Mouse (Mus musculus) kidney, adult 2 months (tissue): ENCODE measurements around the gene Gm17662. TPM values are rescaled to one million over a fixed set of nuclear protein-coding genes. Genes with fewer than 3 reads are reported as not detected.

Experiments
- DNase-seq: peaks from one replicate; pipeline ENCODE4 v3.0.0; 2021
- H3K27ac ChIP-seq: fragments of 200-500 bp; 2 replicates; pipeline ENCODE4 v1.5.1; 2012; ENCODE audit warnings: low read depth, low read length, control low read depth, inconsistent platforms; ENCODE audit not compliant: insufficient read depth
- H3K27me3 ChIP-seq: fragments of 200-500 bp; replicated peaks from 2 replicates; pipeline ENCODE4 v1.6.1; 2012; ENCODE audit warnings: mild to moderate bottlenecking, moderate library complexity, low read length, inconsistent platforms; ENCODE audit not compliant: control insufficient read depth, insufficient read depth
- H3K36me3 ChIP-seq: fragments of 200-500 bp; 2 replicates; pipeline ENCODE4 v1.6.1; 2012; ENCODE audit warnings: mild to moderate bottlenecking, moderate library complexity, low read length, inconsistent platforms; ENCODE audit not compliant: control insufficient read depth, insufficient read depth
- H3K4me1 ChIP-seq: fragments of 200-500 bp; 2 replicates; pipeline ENCODE4 v1.6.1; 2011; ENCODE audit warnings: low read length; ENCODE audit not compliant: control insufficient read depth, insufficient read depth
- H3K4me3 ChIP-seq: fragments of 200-500 bp; 2 replicates; pipeline ENCODE4 v1.5.1; 2011; ENCODE audit warnings: mild to moderate bottlenecking, low read depth, low read length, control low read depth; ENCODE audit not compliant: insufficient read depth
- CTCF ChIP-seq: fragments of 200-500 bp; conservative IDR thresholded peaks from 2 replicates; pipeline ENCODE4 v1.5.1; 2011; ENCODE audit warnings: low read depth, mild to moderate bottlenecking, control low read depth, low read length, moderate library complexity, mixed read lengths; ENCODE audit not compliant: insufficient read depth, insufficient read length
- POLR2A ChIP-seq: fragments of 200-500 bp; IDR thresholded peaks from one replicate; pipeline ENCODE4 v1.6.1; 2011; ENCODE audit warnings: low read depth, low read length, control low read depth
- WGBS: fragments of 180-500 bp; shearing (Covaris S2); methylation state at CpG from one replicate; pipeline ENCODE4 v1.1.7; 2018; 5-methylcytosine and 5-hydroxymethylcytosine counted together
- polyA plus RNA-seq: library from polyadenylated mRNA; depleted of rRNA; stranded (reverse); fragments of >200 nt; gene quantifications from 2 replicates; pipeline ENCODE4 v1.2.3, GENCODE M21; 2012

The Gm17662 gene
- polyA plus RNA-seq, 1 experiment = not detected

- DNase-seq = no peak
- WGBS = 92% methylated on average over 2 of the region's 2 CpGs
- no peak overlapping the region for H3K27ac ChIP-seq
- no peaks in the 10 kb centered on the region for H3K27me3 ChIP-seq
- H3K4me1 ChIP-seq = no peaks in the 10 kb centered on the region
- H3K4me3 ChIP-seq = no peak overlapping the region
- H3K36me3 ChIP-seq = no peaks in the 10 kb centered on the region
- TF ChIP-seq CTCF (no peak), POLR2A (no peak)
These were observed 1.9 kb upstream of the Gm17662 start for GRCm38 (mm10) chr4:104855216-104855615.

- no peak for DNase-seq
- Histone ChIP-seq H3K4me3 (no peak overlapping the region), H3K27ac (no peak overlapping the region), H3K4me1 (no peaks in the 10 kb centered on the region), H3K36me3 (no peaks in the 10 kb centered on the region), H3K27me3 (no peaks in the 10 kb centered on the region)
- no peak for TF ChIP-seq CTCF
- no peak for TF ChIP-seq POLR2A
- WGBS = 81% methylated on average over 4 of the region's 4 CpGs
These were observed 694 bp downstream of the Gm17662 start for GRCm38 (mm10) chr4:104857823-104858222.

GRCm38 (mm10) chr4:104861241-104861640 lies 4.1 kb downstream of the Gm17662 start:
- Histone ChIP-seq H3K36me3 (no peaks in the 10 kb centered on the region), H3K4me1 (no peaks in the 10 kb centered on the region)
- WGBS = 63% methylated on average over 8 of the region's 8 CpGs

GRCm38 (mm10) chr4:104864397-104864796 lies 7.3 kb downstream of the Gm17662 start:
- WGBS = 93% methylated on average over 1 of the region's 1 CpGs
- no peak for DNase-seq
- Histone ChIP-seq H3K36me3 (no peaks in the 10 kb centered on the region), H3K4me3 (no peak overlapping the region), H3K27ac (no peak overlapping the region), H3K4me1 (peaks cover 2% of the 10 kb centered on the region; the same call in 1 of the 2 replicates), H3K27me3 (no peaks in the 10 kb centered on the region)
- TF ChIP-seq POLR2A (no peak), CTCF (no peak)

More at GRCm38 (mm10) chr4:104861241-104861640, 4.1 kb downstream of the Gm17662 start:
- H3K27ac ChIP-seq = no peak overlapping the region
- no peaks in the 10 kb centered on the region for H3K27me3 ChIP-seq
- H3K4me3 ChIP-seq = no peak overlapping the region
- no peak for TF ChIP-seq POLR2A
- TF ChIP-seq CTCF = peak; percentile 24; the same call in 1 of the 2 replicates
- no peak for DNase-seq

- H3K27me3 ChIP-seq = no peaks in the 10 kb centered on the region
- no peaks in the 10 kb centered on the region for H3K36me3 ChIP-seq
- H3K27ac ChIP-seq = no peak overlapping the region
- peak; percentile 94 for DNase-seq
- H3K4me3 ChIP-seq = no peak overlapping the region
- peaks cover 8% of the 10 kb centered on the region; the same call in 1 of the 2 replicates for H3K4me1 ChIP-seq
- TF ChIP-seq CTCF = no peak
- TF ChIP-seq POLR2A = no peak
These were observed 12.5 kb downstream of the Gm17662 start for GRCm38 (mm10) chr4:104869581-104869980.

- peak; percentile 64 for DNase-seq
- Histone ChIP-seq H3K27ac (peak overlapping the region; percentile 52; the same call in 1 of the 2 replicates), H3K27me3 (no peaks in the 10 kb centered on the region), H3K4me3 (no peak overlapping the region), H3K4me1 (peaks cover 8% of the 10 kb centered on the region; the same call in 1 of the 2 replicates), H3K36me3 (no peaks in the 10 kb centered on the region)
- TF ChIP-seq CTCF = no peak
- TF ChIP-seq POLR2A = no peak
- WGBS = 72% methylated on average over 5 of the region's 5 CpGs
These were observed 13.1 kb downstream of the Gm17662 start for GRCm38 (mm10) chr4:104870196-104870595.

- 52% methylated on average over 4 of the region's 4 CpGs for WGBS
- no peak for TF ChIP-seq CTCF
- no peak for TF ChIP-seq POLR2A
- Histone ChIP-seq H3K27ac (peak overlapping the region; percentile 30; the same call in 1 of the 2 replicates), H3K4me3 (peak overlapping the region; percentile 42), H3K27me3 (no peaks in the 10 kb centered on the region), H3K4me1 (peaks cover 4% of the 10 kb centered on the region; the same call in 1 of the 2 replicates), H3K36me3 (no peaks in the 10 kb centered on the region)
- no peak for DNase-seq
These were observed 18.7 kb downstream of the Gm17662 start for GRCm38 (mm10) chr4:104875832-104876231.
